In genomic region chr3:24783462-24783829, GRCm38 (mm10) we compare ENCODE assay signal across 10 mouse cellular contexts.
A peak's percentile ranks its signal among the peaks of the same experiment; 100 is the strongest.
DNase-seq lines count a peak whose midpoint lies in the region; ATAC-seq and TF ChIP-seq lines count a peak whose summit lies in the region.
"Had no signal": no experiment of that assay in that cellular context is flagged by ENCODE, and none has a peak within 500 bp of the region (broad histone marks: within the 10 kb centered on the region; RNA-seq: fewer than 3 reads in every experiment).

No protein-coding gene starts in this region.

- no peak for DNase-seq in heart, postnatal 4 days
- DNase-seq in kidney, postnatal 14 days = peak; percentile 30
- DNase-seq in lung, postnatal 0 days (ENCODE audit: low spot score) = peak; percentile 70
- no peak for DNase-seq in adrenal gland, postnatal 14 days
- DNase-seq in left cerebral cortex, adult 9 months (ENCODE audit: low spot score in 2 of 2) = no peak

- no peaks in the 10 kb centered on the region for H3K9me3 ChIP-seq in heart, embryonic 12.5 days (replicated peaks)
- H3K9me3 ChIP-seq in embryonic facial prominence, embryonic 13.5 days = no peaks in the 10 kb centered on the region
- H3K9me3 ChIP-seq in lung, postnatal 0 days (ENCODE audit: low read length) = no peaks in the 10 kb centered on the region
- H3K9me3 ChIP-seq: midbrain, embryonic 13.5 days had no signal

- TF ChIP-seq EP300 in lung, postnatal 0 days (IDR thresholded peaks at IDR 0.05) = no peak

- 62% methylated on average over 7 of the region's 7 CpGs for WGBS in heart, embryonic 12.5 days
- WGBS in embryonic facial prominence, embryonic 13.5 days = 43% methylated on average over 7 of the region's 7 CpGs
- WGBS in lung, postnatal 0 days = 24% methylated on average over 7 of the region's 7 CpGs

- no peaks in the 10 kb centered on the region for H3K36me3 ChIP-seq in heart, embryonic 12.5 days
- H3K36me3 ChIP-seq in embryonic facial prominence, embryonic 13.5 days = no peaks in the 10 kb centered on the region
- H3K36me3 ChIP-seq in lung, postnatal 0 days (ENCODE audit: insufficient read depth, low read length) = no peaks in the 10 kb centered on the region
- H3K36me3 ChIP-seq: midbrain, embryonic 13.5 days had no signal

- no peak overlapping the region for H3K9ac ChIP-seq in heart, embryonic 12.5 days
- H3K9ac ChIP-seq in embryonic facial prominence, embryonic 13.5 days = no peak overlapping the region
- no peak overlapping the region for H3K9ac ChIP-seq in lung, postnatal 0 days (replicated peaks; ENCODE audit: low read depth)
- H3K9ac ChIP-seq: midbrain, embryonic 13.5 days had no signal

- TF ChIP-seq CTCF in lung, postnatal 0 days (IDR thresholded peaks at IDR 0.05) = no peak

- ATAC-seq in heart, embryonic 12.5 days (ENCODE audit: insufficient number of reproducible peaks, low FRiP score) = no peak
- ATAC-seq in embryonic facial prominence, embryonic 13.5 days (ENCODE audit: insufficient number of reproducible peaks, insufficient read depth, low FRiP score, low TSS enrichment, low read depth) = no peak
- peak; percentile 84 for ATAC-seq in lung, postnatal 0 days
- ATAC-seq in megakaryocyte, adult 5-6 weeks (ENCODE audit: poor library complexity, severe bottlenecking) = no peak
- ATAC-seq: midbrain, embryonic 13.5 days had no signal

- peaks cover 7% of the 10 kb centered on the region for H3K4me1 ChIP-seq in heart, embryonic 12.5 days (replicated peaks)
- no peaks in the 10 kb centered on the region for H3K4me1 ChIP-seq in embryonic facial prominence, embryonic 13.5 days
- no peaks in the 10 kb centered on the region for H3K4me1 ChIP-seq in lung, postnatal 0 days (ENCODE audit: insufficient read depth, low read depth, low read length)
- H3K4me1 ChIP-seq: midbrain, embryonic 13.5 days had no signal

- H3K27me3 ChIP-seq in heart, embryonic 12.5 days (replicated peaks) = no peaks in the 10 kb centered on the region
- no peaks in the 10 kb centered on the region for H3K27me3 ChIP-seq in embryonic facial prominence, embryonic 13.5 days
- H3K27me3 ChIP-seq in lung, postnatal 0 days (replicated peaks; ENCODE audit: insufficient read depth, low read length) = no peaks in the 10 kb centered on the region
- H3K27me3 ChIP-seq: midbrain, embryonic 13.5 days had no signal

- H3K4me2 ChIP-seq in heart, embryonic 12.5 days = peak overlapping the region; percentile 56
- peak overlapping the region; percentile 22 for H3K4me2 ChIP-seq in embryonic facial prominence, embryonic 13.5 days
- peak overlapping the region; percentile 58 for H3K4me2 ChIP-seq in lung, postnatal 0 days (replicated peaks; ENCODE audit: low read depth, low read length)
- H3K4me2 ChIP-seq: midbrain, embryonic 13.5 days had no signal

- peak overlapping the region; percentile 2; the same call in 1 of the 2 replicates for H3K27ac ChIP-seq in heart, embryonic 12.5 days (ENCODE audit: poor library complexity, severe bottlenecking)
- no peak overlapping the region for H3K27ac ChIP-seq in embryonic facial prominence, embryonic 13.5 days
- H3K27ac ChIP-seq in lung, postnatal 0 days (ENCODE audit: low read length) = peak overlapping the region; percentile 81
- H3K27ac ChIP-seq: left cerebral cortex, adult 2 months; midbrain, embryonic 13.5 days had no signal

- H3K4me3 ChIP-seq in heart, embryonic 12.5 days = no peak overlapping the region
- no peak overlapping the region for H3K4me3 ChIP-seq in embryonic facial prominence, embryonic 13.5 days
- peak overlapping the region; percentile 33 for H3K4me3 ChIP-seq in lung, postnatal 0 days (ENCODE audit: low read depth, low read length)
- H3K4me3 ChIP-seq: left cerebral cortex, adult 2 months; midbrain, embryonic 13.5 days had no signal

Comparison
In these comparisons a context has a peak if more than half of its experiments do, and no peak if none do; other contexts are left out.
1. DNase-seq: peak in kidney, postnatal 14 days (single experiment) and lung, postnatal 0 days (single experiment); none in heart, postnatal 4 days (single experiment), adrenal gland, postnatal 14 days (single experiment) and left cerebral cortex, adult 9 months (0 of 2).
2. Peak in every context shown above with its lines, with median percentiles within 50 percentile points of each other: H3K4me2 ChIP-seq.